Mouse (Mus musculus): Measurements from ENCODE around the gene Flt3. TPM values are rescaled to one million over a fixed set of nuclear protein-coding genes. Genes with fewer than 3 reads are reported as not detected.

Gene Flt3
- polyA plus RNA-seq, 1 experiment, result 1.4 TPM

DNA sequence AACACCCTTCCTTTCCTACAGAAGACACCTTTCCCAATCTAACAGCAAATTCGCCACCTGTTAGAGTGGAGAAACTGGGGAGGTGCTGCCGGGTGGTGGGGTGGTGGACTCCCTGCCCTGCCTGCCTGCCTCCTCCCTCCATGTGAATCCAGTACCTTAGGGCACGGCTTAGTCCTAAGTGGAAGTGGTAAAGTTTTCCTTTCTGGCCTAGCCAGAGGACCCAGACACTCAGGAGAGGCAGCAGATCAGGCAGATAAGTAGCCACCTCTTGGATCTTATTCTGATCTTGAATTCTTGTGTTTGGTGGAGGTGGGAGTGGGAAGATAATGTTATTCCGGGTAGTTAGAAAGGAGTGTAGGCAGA lies 100.3 kb downstream of the Flt3 start:
- DNase-seq, result no peak
- 3% methylated on average over 4 of the region's 4 CpGs for WGBS
- H3K4me1 ChIP-seq (ENCODE audit: control insufficient read depth, insufficient read depth, low read length), result no peaks in the 10 kb centered on the region
- TF ChIP-seq CTCF (IDR thresholded peaks at IDR 0.05; ENCODE audit: insufficient read depth, low read length) (no peak), POLR2A (IDR thresholded peaks at IDR 0.05; ENCODE audit: borderline replicate concordance, extremely low read depth, low read depth, low read length) (no peak)
- H3K4me3 ChIP-seq (replicated peaks; ENCODE audit: extremely low read depth, low read depth, low read length), result no peak overlapping the region

DNA sequence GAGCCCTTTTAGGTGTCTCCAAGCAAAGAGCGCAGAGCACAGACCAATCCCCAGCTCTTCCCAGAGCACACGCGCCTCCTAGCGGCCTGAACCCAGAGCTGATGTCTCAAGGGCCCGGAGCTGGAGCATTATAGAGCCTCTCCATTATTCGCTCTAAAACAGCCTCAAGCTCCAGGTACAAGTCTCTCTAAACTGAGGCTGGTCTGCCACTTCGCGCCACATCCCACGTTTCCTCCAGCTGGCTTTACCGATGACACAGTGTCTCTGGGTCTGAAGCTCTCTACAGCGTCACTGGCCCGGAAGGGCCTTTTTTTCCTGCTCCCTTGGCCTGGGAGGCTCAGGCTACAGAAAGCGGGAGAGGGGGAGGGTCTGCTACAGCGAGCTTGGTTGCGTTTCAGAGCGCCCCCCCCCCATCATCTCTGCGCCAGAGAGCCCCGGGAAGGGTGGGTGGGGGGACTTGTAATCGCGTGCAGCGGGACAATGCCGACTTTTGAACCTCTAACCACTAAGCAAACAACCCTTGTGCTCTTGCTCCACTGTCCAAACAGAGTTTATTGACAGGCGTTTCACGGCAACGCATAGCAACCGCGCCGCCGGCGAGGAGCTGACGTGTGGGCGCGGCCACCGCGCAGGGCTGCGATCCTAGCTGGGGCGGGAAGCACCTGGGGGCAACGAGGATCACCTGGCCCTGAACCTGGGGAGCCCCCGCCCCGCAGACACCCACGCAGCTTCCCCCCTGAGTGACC lies 100.9 kb downstream of the Flt3 start:
- DNase-seq, result peak; percentile 42
- WGBS, result 1% methylated on average over 40 of the region's 41 CpGs
- H3K4me3 ChIP-seq (replicated peaks; ENCODE audit: extremely low read depth, low read depth, low read length), result no peak overlapping the region
- H3K4me1 ChIP-seq (ENCODE audit: control insufficient read depth, insufficient read depth, low read length), result no peaks in the 10 kb centered on the region
- TF ChIP-seq POLR2A (IDR thresholded peaks at IDR 0.05; ENCODE audit: borderline replicate concordance, extremely low read depth, low read depth, low read length) (no peak), CTCF (IDR thresholded peaks at IDR 0.05; ENCODE audit: insufficient read depth, low read length) (peak; percentile 57)

DNA sequence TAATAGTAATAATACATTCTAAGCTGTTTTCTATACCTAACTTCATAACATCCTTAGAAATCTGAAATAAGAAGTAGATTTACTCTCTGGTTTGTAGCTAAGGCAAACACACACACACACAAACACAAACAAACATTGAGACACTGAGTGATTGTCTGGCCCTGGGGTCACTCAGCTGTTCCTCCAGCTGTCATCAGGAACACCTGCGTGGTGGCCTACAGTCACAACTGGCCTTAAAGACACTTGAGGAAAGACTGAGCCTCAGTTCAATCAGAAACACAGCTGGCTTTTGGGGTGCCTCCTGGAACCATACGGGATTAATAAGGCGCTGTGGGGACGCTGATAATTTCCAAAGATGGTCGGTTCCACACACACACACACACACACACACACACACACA lies 103.0 kb downstream of the Flt3 start:
- Histone ChIP-seq H3K4me1 (ENCODE audit: control insufficient read depth, insufficient read depth, low read length) (no peaks in the 10 kb centered on the region), H3K4me3 (replicated peaks; ENCODE audit: extremely low read depth, low read depth, low read length) (no peak overlapping the region)
- TF ChIP-seq CTCF (IDR thresholded peaks at IDR 0.05; ENCODE audit: insufficient read depth, low read length) (no peak), POLR2A (IDR thresholded peaks at IDR 0.05; ENCODE audit: borderline replicate concordance, extremely low read depth, low read depth, low read length) (no peak)
- 53% methylated on average over 5 of the region's 5 CpGs for WGBS
- DNase-seq, result no peak

- H3K4me3 ChIP-seq (replicated peaks; ENCODE audit: extremely low read depth, low read depth, low read length), result no peak overlapping the region
- TF ChIP-seq POLR2A (IDR thresholded peaks at IDR 0.05; ENCODE audit: borderline replicate concordance, extremely low read depth, low read depth, low read length) (no peak), CTCF (IDR thresholded peaks at IDR 0.05; ENCODE audit: insufficient read depth, low read length) (no peak)
- no peak for DNase-seq
- 10% methylated on average over 20 of the region's 20 CpGs for WGBS
- H3K4me1 ChIP-seq (ENCODE audit: control insufficient read depth, insufficient read depth, low read length), result no peaks in the 10 kb centered on the region
Measured at GRCm38 (mm10) chr5:147294121-147294520, 106.2 kb downstream of the Flt3 start.

GRCm38 (mm10) chr5:147293127-147293910 lies 107.0 kb downstream of the Flt3 start:
- no peaks in the 10 kb centered on the region for H3K4me1 ChIP-seq (ENCODE audit: control insufficient read depth, insufficient read depth, low read length)
- peak; percentile 64 for TF ChIP-seq CTCF (IDR thresholded peaks at IDR 0.05; ENCODE audit: insufficient read depth, low read length)
- TF ChIP-seq POLR2A (IDR thresholded peaks at IDR 0.05; ENCODE audit: borderline replicate concordance, extremely low read depth, low read depth, low read length), result no peak
- peak; percentile 49 for DNase-seq
- WGBS, result 14% methylated on average over 18 of the region's 18 CpGs
- no peak overlapping the region for H3K4me3 ChIP-seq (replicated peaks; ENCODE audit: extremely low read depth, low read depth, low read length)

DNA sequence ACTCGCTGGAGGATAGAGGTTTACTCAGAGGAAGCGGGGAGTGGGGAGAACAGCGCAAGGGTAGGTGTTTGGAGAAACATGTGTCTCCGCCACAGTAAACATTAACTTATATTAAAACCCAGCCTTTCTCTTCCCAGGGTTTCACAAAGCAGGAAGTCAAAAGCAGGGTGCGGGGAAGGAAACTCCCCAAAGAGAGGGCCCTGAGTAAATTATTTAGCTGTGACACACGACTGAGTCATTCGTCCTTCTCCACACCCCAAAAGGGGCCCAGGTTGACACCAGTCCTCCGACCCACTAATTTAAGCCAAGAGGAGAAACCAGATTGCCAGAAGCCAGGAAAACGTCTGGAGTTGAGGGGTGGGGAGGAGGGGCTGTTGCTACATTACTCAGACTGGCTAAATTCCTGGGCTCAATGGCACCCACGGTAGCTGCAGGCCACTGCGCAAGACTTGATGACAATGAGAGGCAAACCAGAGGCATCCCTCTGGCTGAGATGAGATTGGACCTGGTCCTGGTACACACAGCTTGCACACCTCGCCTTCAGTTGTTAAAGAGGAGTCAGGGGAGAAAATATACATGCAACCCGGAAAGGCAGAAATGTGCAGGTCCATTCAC lies 107.7 kb downstream of the Flt3 start:
- TF ChIP-seq POLR2A (IDR thresholded peaks at IDR 0.05; ENCODE audit: borderline replicate concordance, extremely low read depth, low read depth, low read length), result no peak
- no peak for TF ChIP-seq CTCF (IDR thresholded peaks at IDR 0.05; ENCODE audit: insufficient read depth, low read length)
- no peaks in the 10 kb centered on the region for H3K4me1 ChIP-seq (ENCODE audit: control insufficient read depth, insufficient read depth, low read length)
- DNase-seq, result no peak
- no peak overlapping the region for H3K4me3 ChIP-seq (replicated peaks; ENCODE audit: extremely low read depth, low read depth, low read length)
- 28% methylated on average over 13 of the region's 13 CpGs for WGBS

GRCm38 (mm10) chr5:147291764-147292505 lies 108.4 kb downstream of the Flt3 start:
- H3K4me3 ChIP-seq (replicated peaks; ENCODE audit: extremely low read depth, low read depth, low read length), result no peak overlapping the region
- WGBS, result 15% methylated on average over 16 of the region's 16 CpGs

DNA sequence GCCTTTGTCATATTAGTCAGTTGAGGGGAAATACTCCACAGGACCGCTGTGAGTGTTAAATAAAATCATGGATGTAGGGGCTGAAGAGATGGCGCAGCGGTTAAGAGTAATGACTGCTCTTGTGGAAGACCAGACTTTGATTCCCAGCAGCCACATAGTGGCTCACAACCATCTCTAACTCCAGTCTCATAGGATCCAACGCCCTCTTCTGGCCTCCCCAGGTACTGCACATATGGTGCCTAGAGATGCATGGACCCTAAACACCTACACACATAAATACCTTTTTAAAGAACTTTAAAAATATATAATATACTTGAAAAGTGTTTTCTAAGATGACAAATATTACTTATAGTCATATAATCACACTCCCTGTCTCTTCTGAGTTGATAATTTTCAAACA lies 115.9 kb downstream of the Flt3 start:
- 70% methylated on average over 4 of the region's 4 CpGs for WGBS
- H3K4me3 ChIP-seq (replicated peaks; ENCODE audit: extremely low read depth, low read depth, low read length), result no peak overlapping the region
- TF ChIP-seq CTCF (IDR thresholded peaks at IDR 0.05; ENCODE audit: insufficient read depth, low read length), result no peak
- TF ChIP-seq POLR2A (IDR thresholded peaks at IDR 0.05; ENCODE audit: borderline replicate concordance, extremely low read depth, low read depth, low read length), result no peak
- H3K4me1 ChIP-seq (ENCODE audit: control insufficient read depth, insufficient read depth, low read length), result no peaks in the 10 kb centered on the region
- DNase-seq, result no peak

More at GRCm38 (mm10) chr5:147291764-147292505, 108.4 kb downstream of the Flt3 start:
- DNase-seq, result no peak
- no peaks in the 10 kb centered on the region for H3K4me1 ChIP-seq (ENCODE audit: control insufficient read depth, insufficient read depth, low read length)
- no peak for TF ChIP-seq CTCF (IDR thresholded peaks at IDR 0.05; ENCODE audit: insufficient read depth, low read length)
- no peak for TF ChIP-seq POLR2A (IDR thresholded peaks at IDR 0.05; ENCODE audit: borderline replicate concordance, extremely low read depth, low read depth, low read length)

Other genes with a start within 250 kb of the Flt3 start
- gene Gsx1, start 211.8 kb downstream of the Flt3 start, polyA plus RNA-seq (2012; rRNA removed), result not detected in 2 replicates
- not detected in 2 replicates for gene Pdx1, start 130.5 kb downstream of the Flt3 start, polyA plus RNA-seq (2012; rRNA removed)
- 0.85 TPM in 1 of 2 replicates, not detected in the other for gene Cdx2, start 93.2 kb downstream of the Flt3 start, polyA plus RNA-seq (2012; rRNA removed)
- not detected in 2 replicates for gene Urad, start 78.0 kb downstream of the Flt3 start, polyA plus RNA-seq (2012; rRNA removed)
- 23.7 and 38.0 TPM in 2 replicates for gene Pan3, start 29.7 kb upstream of the Flt3 start, polyA plus RNA-seq (2012; rRNA removed)

All from lung, adult 2 months (tissue).